Mouse (Mus musculus) thymus, adult 18-20 months (tissue): ENCODE results near the gene Vwa3a.

Experiments used
- DNase-seq, 2 experiments: peaks; one replicate each; pipeline ENCODE4 v3.0.0; 2022; ENCODE audit warnings: mixed read lengths in 2 of 2

Gene Vwa3a

GRCm38 (mm10) chr7:120748478-120748877 is 9.4 kb downstream of the Vwa3a start:
- DNase-seq: no peak

- no peak for DNase-seq
These were observed 12.2 kb downstream of the Vwa3a start for GRCm38 (mm10) chr7:120751330-120751729.

GRCm38 (mm10) chr7:120751906-120752305 is 12.8 kb downstream of the Vwa3a start:
- no peak for DNase-seq

- peak; percentile 28 to 32 for DNase-seq
These were observed 15.6 kb downstream of the Vwa3a start for GRCm38 (mm10) chr7:120754671-120755070.

GRCm38 (mm10) chr7:120767369-120767768 is 28.3 kb downstream of the Vwa3a start:
- no peak for DNase-seq

- no peak for DNase-seq
These were observed 32.3 kb downstream of the Vwa3a start for GRCm38 (mm10) chr7:120771389-120771788.

GRCm38 (mm10) chr7:120778012-120778411 is 38.9 kb downstream of the Vwa3a start:
- no peak for DNase-seq

GRCm38 (mm10) chr7:120795544-120795943 is 56.4 kb downstream of the Vwa3a start:
- DNase-seq: no peak

GRCm38 (mm10) chr7:120796369-120796768 is 57.3 kb downstream of the Vwa3a start:
- no peak for DNase-seq

GRCm38 (mm10) chr7:120803268-120803667 is 64.2 kb downstream of the Vwa3a start:
- no peak for DNase-seq

GRCm38 (mm10) chr7:120809705-120810104 is 70.6 kb downstream of the Vwa3a start:
- no peak for DNase-seq

GRCm38 (mm10) chr7:120811834-120812415 is 72.8 kb downstream of the Vwa3a start, which contains the start of gene Gm5737:
Gm5737 (plus strand) TSS chr7:120812365.
- DNase-seq: no peak

GRCm38 (mm10) chr7:120817552-120817951 is 78.4 kb downstream of the Vwa3a start:
- no peak for DNase-seq

- DNase-seq: no peak
These were observed 80.3 kb downstream of the Vwa3a start for GRCm38 (mm10) chr7:120819386-120819785.

- no peak for DNase-seq
These were observed 84.1 kb downstream of the Vwa3a start for GRCm38 (mm10) chr7:120823248-120823647.

- no peak for DNase-seq
These were observed 86.0 kb downstream of the Vwa3a start for GRCm38 (mm10) chr7:120825097-120825496.

- DNase-seq: no peak
These were observed 87.3 kb downstream of the Vwa3a start for GRCm38 (mm10) chr7:120826408-120826807.

GRCm38 (mm10) chr7:120830431-120831381 is 91.6 kb downstream of the Vwa3a start:
- DNase-seq: peak; percentile 44

GRCm38 (mm10) chr7:120834426-120834825 is 95.3 kb downstream of the Vwa3a start:
- no peak for DNase-seq

GRCm38 (mm10) chr7:120834863-120835372 is 95.8 kb downstream of the Vwa3a start:
- peak; percentile 59 to 71 for DNase-seq

- peak; percentile 81 to 90 for DNase-seq
These were observed 96.6 kb downstream of the Vwa3a start for GRCm38 (mm10) chr7:120835449-120836359.

GRCm38 (mm10) chr7:120836361-120836760 is 97.2 kb downstream of the Vwa3a start:
- DNase-seq: no peak
